Mouse (Mus musculus): Measurements from ENCODE around the gene Olfr874. TPM values are rescaled to one million over a fixed set of nuclear protein-coding genes. Genes with fewer than 3 reads are reported as not detected.

Gene Olfr874
- polyA plus RNA-seq, 1 experiment = not detected

- no peaks in the 10 kb centered on the region for H3K36me3 ChIP-seq (ENCODE audit: control insufficient read depth, insufficient read depth)
- no peak overlapping the region for H3ac ChIP-seq (ENCODE audit: control insufficient read depth, insufficient read length)
- H3K4me3 ChIP-seq = no peak overlapping the region
- H3K27me3 ChIP-seq (ENCODE audit: control insufficient read depth, insufficient read depth, insufficient read length) = no peaks in the 10 kb centered on the region
- H3K4me2 ChIP-seq (ENCODE audit: low read depth) = no peak overlapping the region
- TF ChIP-seq TCF12 (IDR thresholded peaks at IDR 0.05; ENCODE audit: insufficient read depth, poor library complexity, severe bottlenecking) (no peak), TCF3 (IDR thresholded peaks at IDR 0.05; ENCODE audit: insufficient read length, low read depth) (no peak), SRF (IDR thresholded peaks at IDR 0.05; ENCODE audit: control insufficient read depth, insufficient read length, low read depth) (no peak), POLR2A (IDR thresholded peaks at IDR 0.05; ENCODE audit: insufficient read length, low read depth) (no peak), USF1 (IDR thresholded peaks at IDR 0.05; ENCODE audit: low read depth) (no peak), MAX (IDR thresholded peaks at IDR 0.05; ENCODE audit: low read depth) (no peak)
- H3K79me2 ChIP-seq (ENCODE audit: control insufficient read depth, insufficient read depth) = no peaks in the 10 kb centered on the region
Measured at GRCm38 (mm10) chr9:37752006-37752405, 7.1 kb downstream of the Olfr874 start.

GRCm38 (mm10) chr9:37761728-37762127 is 16.8 kb downstream of the Olfr874 start:
- TF ChIP-seq E2F4 (IDR thresholded peaks at IDR 0.05; ENCODE audit: insufficient read depth) (no peak), REST (IDR thresholded peaks at IDR 0.05; ENCODE audit: insufficient read depth, insufficient read length) (no peak), TCF12 (IDR thresholded peaks at IDR 0.05; ENCODE audit: insufficient read depth, poor library complexity, severe bottlenecking) (no peak), CEBPB (IDR thresholded peaks at IDR 0.05; ENCODE audit: insufficient read depth, poor library complexity, severe bottlenecking) (no peak), TCF3 (IDR thresholded peaks at IDR 0.05; ENCODE audit: insufficient read length, low read depth) (no peak), MYOD1 (IDR thresholded peaks at IDR 0.05; ENCODE audit: control insufficient read depth in 1 of 3, insufficient read length in 2 of 3, low read depth in 2 of 3) (no peak), USF1 (IDR thresholded peaks at IDR 0.05; ENCODE audit: low read depth) (no peak), SRF (IDR thresholded peaks at IDR 0.05; ENCODE audit: control insufficient read depth, insufficient read length, low read depth) (no peak), POLR2A (IDR thresholded peaks at IDR 0.05; ENCODE audit: insufficient read length, low read depth) (no peak), POLR2AphosphoS2 (IDR thresholded peaks at IDR 0.05; ENCODE audit: insufficient read length, low read depth) (no peak), MYOG (IDR thresholded peaks at IDR 0.05; ENCODE audit: control insufficient read depth in 1 of 3, insufficient read depth in 1 of 3, insufficient read length in 2 of 3, low read depth in 2 of 3) (no peak), MAX (IDR thresholded peaks at IDR 0.05; ENCODE audit: low read depth) (no peak)

GRCm38 (mm10) chr9:37762541-37762940 is 17.6 kb downstream of the Olfr874 start:
- H3K27me3 ChIP-seq (ENCODE audit: control insufficient read depth, insufficient read depth, insufficient read length) = no peaks in the 10 kb centered on the region

More at GRCm38 (mm10) chr9:37761728-37762127, 16.8 kb downstream of the Olfr874 start:
- Histone ChIP-seq H3K4me3 (no peak overlapping the region), H3K4me2 (ENCODE audit: low read depth) (no peak overlapping the region), H3K36me3 (ENCODE audit: control insufficient read depth, insufficient read depth) (no peaks in the 10 kb centered on the region), H3K79me2 (ENCODE audit: control insufficient read depth, insufficient read depth) (no peaks in the 10 kb centered on the region), H3K27me3 (ENCODE audit: control insufficient read depth, insufficient read depth, insufficient read length) (no peaks in the 10 kb centered on the region), H3ac (ENCODE audit: control insufficient read depth, insufficient read length) (no peak overlapping the region)

GRCm38 (mm10) chr9:37770661-37771060 is 25.8 kb downstream of the Olfr874 start:
- H3K36me3 ChIP-seq (ENCODE audit: control insufficient read depth, insufficient read depth) = no peaks in the 10 kb centered on the region
- no peaks in the 10 kb centered on the region for H3K27me3 ChIP-seq (ENCODE audit: control insufficient read depth, insufficient read depth, insufficient read length)
- no peak for TF ChIP-seq MYOD1 (IDR thresholded peaks at IDR 0.05; ENCODE audit: control insufficient read depth in 1 of 3, insufficient read length in 2 of 3, low read depth in 2 of 3)
- TF ChIP-seq USF1 (IDR thresholded peaks at IDR 0.05; ENCODE audit: low read depth) = no peak
- TF ChIP-seq SRF (IDR thresholded peaks at IDR 0.05; ENCODE audit: control insufficient read depth, insufficient read length, low read depth) = no peak
- TF ChIP-seq CEBPB (IDR thresholded peaks at IDR 0.05; ENCODE audit: insufficient read depth, poor library complexity, severe bottlenecking) = no peak
- TF ChIP-seq REST (IDR thresholded peaks at IDR 0.05; ENCODE audit: insufficient read depth, insufficient read length) = no peak
- TF ChIP-seq POLR2AphosphoS2 (IDR thresholded peaks at IDR 0.05; ENCODE audit: insufficient read length, low read depth) = no peak
- TF ChIP-seq TCF12 (IDR thresholded peaks at IDR 0.05; ENCODE audit: insufficient read depth, poor library complexity, severe bottlenecking) = no peak
- TF ChIP-seq TCF3 (IDR thresholded peaks at IDR 0.05; ENCODE audit: insufficient read length, low read depth) = no peak
- no peak for TF ChIP-seq POLR2A (IDR thresholded peaks at IDR 0.05; ENCODE audit: insufficient read length, low read depth)
- H3ac ChIP-seq (ENCODE audit: control insufficient read depth, insufficient read length) = no peak overlapping the region
- no peak overlapping the region for H3K4me3 ChIP-seq
- H3K79me2 ChIP-seq (ENCODE audit: control insufficient read depth, insufficient read depth) = no peaks in the 10 kb centered on the region
- H3K4me2 ChIP-seq (ENCODE audit: low read depth) = no peak overlapping the region

More at GRCm38 (mm10) chr9:37762541-37762940, 17.6 kb downstream of the Olfr874 start:
- Histone ChIP-seq H3ac (ENCODE audit: control insufficient read depth, insufficient read length) (no peak overlapping the region), H3K36me3 (ENCODE audit: control insufficient read depth, insufficient read depth) (no peaks in the 10 kb centered on the region), H3K4me2 (ENCODE audit: low read depth) (no peak overlapping the region), H3K4me3 (no peak overlapping the region), H3K79me2 (ENCODE audit: control insufficient read depth, insufficient read depth) (no peaks in the 10 kb centered on the region)
- TF ChIP-seq POLR2A (IDR thresholded peaks at IDR 0.05; ENCODE audit: insufficient read length, low read depth) = no peak
- no peak for TF ChIP-seq MYOD1 (IDR thresholded peaks at IDR 0.05; ENCODE audit: control insufficient read depth in 1 of 3, insufficient read length in 2 of 3, low read depth in 2 of 3)
- no peak for TF ChIP-seq TCF3 (IDR thresholded peaks at IDR 0.05; ENCODE audit: insufficient read length, low read depth)
- TF ChIP-seq TCF12 (IDR thresholded peaks at IDR 0.05; ENCODE audit: insufficient read depth, poor library complexity, severe bottlenecking) = no peak
- TF ChIP-seq USF1 (IDR thresholded peaks at IDR 0.05; ENCODE audit: low read depth) = no peak
- TF ChIP-seq REST (IDR thresholded peaks at IDR 0.05; ENCODE audit: insufficient read depth, insufficient read length) = no peak
- TF ChIP-seq POLR2AphosphoS2 (IDR thresholded peaks at IDR 0.05; ENCODE audit: insufficient read length, low read depth) = no peak
- no peak for TF ChIP-seq MAX (IDR thresholded peaks at IDR 0.05; ENCODE audit: low read depth)
- no peak for TF ChIP-seq CEBPB (IDR thresholded peaks at IDR 0.05; ENCODE audit: insufficient read depth, poor library complexity, severe bottlenecking)
- TF ChIP-seq SRF (IDR thresholded peaks at IDR 0.05; ENCODE audit: control insufficient read depth, insufficient read length, low read depth) = no peak
- TF ChIP-seq MYOG (IDR thresholded peaks at IDR 0.05; ENCODE audit: control insufficient read depth in 1 of 3, insufficient read depth in 1 of 3, insufficient read length in 2 of 3, low read depth in 2 of 3) = no peak

- TF ChIP-seq USF1 (IDR thresholded peaks at IDR 0.05; ENCODE audit: low read depth) (no peak), TCF3 (IDR thresholded peaks at IDR 0.05; ENCODE audit: insufficient read length, low read depth) (no peak), TCF12 (IDR thresholded peaks at IDR 0.05; ENCODE audit: insufficient read depth, poor library complexity, severe bottlenecking) (no peak), MAX (IDR thresholded peaks at IDR 0.05; ENCODE audit: low read depth) (no peak), MYOD1 (IDR thresholded peaks at IDR 0.05; ENCODE audit: control insufficient read depth in 1 of 3, insufficient read length in 2 of 3, low read depth in 2 of 3) (no peak), POLR2A (IDR thresholded peaks at IDR 0.05; ENCODE audit: insufficient read length, low read depth) (no peak), CEBPB (IDR thresholded peaks at IDR 0.05; ENCODE audit: insufficient read depth, poor library complexity, severe bottlenecking) (no peak), E2F4 (IDR thresholded peaks at IDR 0.05; ENCODE audit: insufficient read depth) (no peak), POLR2AphosphoS2 (IDR thresholded peaks at IDR 0.05; ENCODE audit: insufficient read length, low read depth) (no peak), REST (IDR thresholded peaks at IDR 0.05; ENCODE audit: insufficient read depth, insufficient read length) (no peak), SRF (IDR thresholded peaks at IDR 0.05; ENCODE audit: control insufficient read depth, insufficient read length, low read depth) (no peak)
- Histone ChIP-seq H3K79me2 (ENCODE audit: control insufficient read depth, insufficient read depth) (no peaks in the 10 kb centered on the region), H3K27me3 (ENCODE audit: control insufficient read depth, insufficient read depth, insufficient read length) (no peaks in the 10 kb centered on the region), H3K4me3 (no peak within 1 kb of the TSS), H3ac (ENCODE audit: control insufficient read depth, insufficient read length) (no peak within 1 kb of the TSS), H3K4me2 (ENCODE audit: low read depth) (no peak within 1 kb of the TSS), H3K36me3 (ENCODE audit: control insufficient read depth, insufficient read depth) (no peaks in the 10 kb centered on the region)
Measured at GRCm38 (mm10) chr9:37771759-37772158, 26.9 kb downstream of the Olfr874 start, which contains the start of gene Olfr875. Gene Olfr875 (plus strand): TSS chr9:37771857.
